Mouse (Mus musculus) liver, embryonic 14 days (tissue): ENCODE measurements around the gene Vmn1r38. TPM values are rescaled to one million over a fixed set of nuclear protein-coding genes. Genes with fewer than 3 reads are reported as not detected.

Experiments used
- polyA plus RNA-seq: library from polyadenylated mRNA; depleted of rRNA; stranded (reverse); fragments of >200 nt; gene quantifications from 2 replicates; pipeline ENCODE4 v1.2.3, GENCODE M21; 2012; rRNA removed

Gene Vmn1r38
- polyA plus RNA-seq: not detected in 2 replicates

DNA sequence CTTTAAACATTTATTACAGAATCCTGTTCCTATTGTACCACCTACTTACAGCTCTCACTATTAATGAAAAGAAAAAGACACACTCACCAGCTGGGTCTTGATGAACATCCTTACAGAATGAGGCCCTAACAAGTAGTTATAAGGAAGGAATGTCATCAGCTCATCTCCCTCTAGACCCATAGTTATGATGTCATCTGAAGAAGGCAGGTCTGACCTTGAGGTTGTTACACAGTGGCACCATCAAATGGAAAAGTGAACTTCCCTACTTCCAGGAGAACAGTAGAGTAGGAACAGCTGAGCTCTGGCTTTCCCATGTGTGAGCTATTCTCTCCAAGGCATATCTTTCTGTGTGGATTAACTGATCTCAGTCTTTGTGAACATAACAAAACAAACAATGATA, at the start of gene Vmn1r38:
Vmn1r38 (minus strand) TSS at position 101 of the 400 bp plus-strand sequence.

DNA sequence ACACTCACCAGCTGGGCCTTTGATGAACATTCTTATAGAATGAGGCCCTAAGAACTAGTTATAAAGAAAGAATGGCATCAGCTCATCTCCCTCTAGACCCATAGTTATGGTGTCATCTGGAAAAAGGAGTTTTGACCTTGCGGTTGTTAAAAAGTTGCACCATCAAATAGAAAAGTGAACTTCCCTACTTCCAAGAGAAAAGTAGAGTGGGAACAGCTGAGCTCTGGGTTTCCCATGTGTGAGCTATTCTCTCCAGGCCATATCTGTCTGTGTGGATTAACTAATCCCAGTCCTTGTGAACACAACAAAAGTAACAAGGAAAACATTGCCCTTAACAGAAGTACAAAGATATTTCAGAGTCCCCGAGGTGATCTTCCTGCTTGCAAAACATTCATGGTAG, 28.1 kb upstream of the Vmn1r38 start, which contains the start of gene Vmn1r39:
Vmn1r39 (minus strand) TSS at position 101 of the 400 bp plus-strand sequence.

DNA sequence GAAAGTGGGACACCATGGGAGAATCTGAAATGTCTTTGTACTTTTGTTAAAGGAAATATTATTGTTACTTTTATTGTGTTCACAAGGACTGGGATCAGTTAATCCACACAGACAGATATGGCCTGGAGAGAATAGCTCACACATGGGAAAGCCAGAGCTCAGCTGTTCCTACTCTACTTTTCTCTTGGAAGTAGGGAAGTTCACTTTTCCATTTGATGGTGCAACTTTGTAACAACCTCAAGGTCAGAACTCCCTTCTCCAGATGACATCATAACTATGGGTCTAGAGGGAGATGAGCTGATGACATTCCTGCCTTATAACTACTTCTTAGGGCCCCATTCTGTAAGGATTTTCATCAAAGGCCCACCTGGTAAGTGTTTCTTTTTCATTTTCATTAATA, 53.3 kb downstream of the Vmn1r38 start, which contains the start of gene Vmn1r37:
Vmn1r37 (plus strand) TSS at position 301 of the 400 bp plus-strand sequence.

Other genes starting within 250 kb of the Vmn1r38 start
- gene Mad2l1, start 247.2 kb downstream of the Vmn1r38 start, polyA plus RNA-seq: 53.2 and 60.0 TPM in 2 replicates
- gene Vmn1r32, start 222.5 kb downstream of the Vmn1r38 start, polyA plus RNA-seq: not detected in 2 replicates
- not detected in 2 replicates for gene Vmn1r33, start 164.3 kb downstream of the Vmn1r38 start, polyA plus RNA-seq
- gene Vmn1r34, start 138.7 kb downstream of the Vmn1r38 start, polyA plus RNA-seq: not detected in 2 replicates
- not detected in 2 replicates for gene Vmn1r35, start 96.7 kb downstream of the Vmn1r38 start, polyA plus RNA-seq
- not detected in 2 replicates for gene Vmn1r36, start 63.5 kb downstream of the Vmn1r38 start, polyA plus RNA-seq
- not detected in 2 replicates for gene Vmn1r37, start 53.2 kb downstream of the Vmn1r38 start, polyA plus RNA-seq
- gene Vmn1r39, start 28.0 kb upstream of the Vmn1r38 start, polyA plus RNA-seq: not detected in 2 replicates
- 10.5 and 12.9 TPM in 2 replicates for gene Gng12, start 113.8 kb upstream of the Vmn1r38 start, polyA plus RNA-seq